Mouse (Mus musculus) embryo, embryonic 10.5 days (tissue): ENCODE data around the gene Chst4.

Experiments used
- DNase-seq: peaks from one replicate; pipeline ENCODE4 v3.0.0-alpha.2; 2015; ENCODE audit warnings: low spot score

Gene Chst4

DNA sequence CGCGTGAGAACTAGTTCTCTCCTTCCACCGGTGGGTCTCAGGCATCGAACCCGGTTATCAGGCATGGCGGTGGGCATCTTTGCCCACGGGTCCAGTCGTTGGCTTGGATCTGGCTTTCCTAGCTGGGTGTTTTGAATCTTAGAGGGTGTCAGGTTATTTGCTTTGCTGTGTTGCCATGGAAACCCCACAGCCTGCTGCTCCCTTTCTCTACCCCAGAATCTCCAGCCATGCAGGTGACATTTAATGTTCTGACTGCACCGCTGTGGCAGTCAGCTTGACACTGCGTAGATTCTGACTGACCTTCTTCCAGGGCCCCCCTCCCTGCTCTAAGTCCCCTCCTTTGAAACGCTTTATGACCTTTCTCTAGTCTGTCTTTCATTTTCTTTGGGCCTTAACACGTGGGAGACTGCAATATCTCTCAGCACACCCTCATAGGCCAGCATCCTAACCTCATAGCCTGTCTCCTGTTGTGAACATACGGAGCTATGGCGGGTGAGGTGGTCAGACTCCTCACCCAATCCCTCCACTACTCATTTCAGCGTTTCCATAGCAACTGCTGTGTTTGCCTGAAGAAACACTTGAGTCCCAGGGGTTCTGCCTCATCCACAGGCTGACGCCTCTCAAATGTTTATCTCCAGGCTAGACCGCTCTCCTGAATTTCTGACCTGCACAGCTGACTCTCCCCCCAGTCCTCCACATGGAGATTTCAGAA, 33.1 kb downstream of the Chst4 start:
- peak; percentile 29 for DNase-seq

DNA sequence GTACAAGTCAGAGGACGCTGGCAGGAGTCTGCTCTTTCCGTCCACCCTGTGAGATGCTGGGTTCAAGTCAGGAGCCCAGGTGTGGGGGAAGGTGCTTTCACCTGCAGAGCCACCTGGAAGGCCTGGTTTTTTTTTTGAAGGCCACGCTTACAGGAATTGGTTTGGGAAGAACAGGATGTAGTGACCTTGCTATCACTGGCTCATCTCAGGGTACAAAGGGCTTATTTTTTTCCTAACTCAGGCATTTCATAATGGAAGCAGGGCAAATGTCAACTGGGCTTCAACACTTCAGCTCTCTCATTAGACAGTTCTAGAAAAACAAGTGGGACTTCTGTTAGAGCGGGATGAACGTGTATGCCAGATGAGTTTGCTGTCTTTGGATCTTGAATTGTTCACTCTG, 35.2 kb downstream of the Chst4 start:
- DNase-seq, result no peak

DNA sequence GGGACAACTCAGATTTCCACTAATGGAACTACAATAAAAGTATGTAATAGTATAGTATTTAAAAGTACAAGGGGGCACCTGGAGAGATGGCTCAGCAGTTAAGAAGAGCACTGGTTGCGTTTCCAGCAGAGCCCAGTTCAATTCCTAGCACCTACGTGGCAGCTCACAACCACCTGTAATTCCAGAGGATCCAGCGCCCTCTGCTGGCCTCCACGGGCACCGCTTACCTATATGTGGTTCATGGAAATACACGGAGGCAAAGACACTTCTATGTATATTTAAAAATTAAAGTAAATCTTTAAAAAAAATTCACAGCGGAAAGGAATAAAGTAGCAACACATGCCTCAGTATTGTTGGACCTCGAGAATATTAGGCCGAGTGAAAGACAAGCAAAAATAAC, 36.6 kb downstream of the Chst4 start:
- DNase-seq, result peak; percentile 45

DNA sequence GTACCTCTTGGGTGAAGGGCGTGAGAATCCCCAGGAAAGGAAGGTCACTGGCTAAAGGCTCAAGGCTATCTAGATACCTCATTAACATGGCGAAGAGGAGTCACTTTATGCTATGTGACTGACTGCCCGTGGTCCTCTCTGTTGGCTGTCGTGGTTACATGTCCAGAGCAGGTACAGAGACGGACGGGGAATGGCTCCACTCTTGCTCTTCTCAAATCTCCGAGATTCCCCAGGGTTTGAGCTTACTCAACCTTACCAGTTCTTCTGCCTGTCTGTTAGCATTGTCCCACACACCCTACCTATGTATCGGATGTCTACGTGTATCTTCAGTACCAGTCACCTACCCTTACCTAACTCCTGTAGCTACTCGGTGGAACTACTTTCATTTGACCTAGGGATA, 39.6 kb downstream of the Chst4 start:
- DNase-seq, result no peak

DNA sequence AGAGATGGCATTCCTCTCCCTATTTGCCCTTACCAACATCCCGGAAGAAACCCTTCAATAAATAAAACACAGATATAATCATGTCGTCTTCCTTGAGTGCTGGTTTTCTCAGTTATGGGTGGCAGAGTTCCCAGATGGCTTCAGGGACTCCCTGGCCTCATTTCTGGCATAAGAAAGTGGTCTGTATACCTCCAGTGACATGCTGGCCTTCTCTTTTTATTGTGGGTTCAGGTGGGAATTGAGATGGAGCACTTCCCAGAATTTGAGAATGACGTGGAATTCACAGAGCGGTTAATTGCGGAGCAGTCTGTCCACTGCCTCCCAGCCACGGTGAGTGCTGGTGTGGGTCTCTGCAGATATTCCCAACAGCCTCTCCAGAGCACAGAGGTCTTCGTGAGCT, 41.5 kb downstream of the Chst4 start:
- no peak for DNase-seq

DNA sequence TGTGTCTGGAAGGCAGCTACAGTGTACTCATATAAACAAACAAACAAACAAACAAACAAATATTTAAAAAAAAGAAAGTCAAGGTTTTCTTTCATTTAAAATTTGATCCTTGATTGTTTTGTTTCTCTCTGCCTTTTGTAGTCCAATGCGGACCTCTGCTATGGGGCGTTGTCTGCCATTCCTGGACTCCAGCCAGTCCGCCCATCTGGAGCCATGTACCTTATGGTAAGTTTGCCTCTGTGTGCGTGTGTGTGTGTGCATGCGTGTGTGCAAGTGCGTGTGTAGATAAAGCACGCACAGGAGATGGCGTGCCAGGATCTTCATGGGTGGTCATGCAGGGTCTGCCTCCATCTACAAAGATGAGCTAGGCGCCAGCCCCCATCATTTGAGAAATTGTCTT, 42.2 kb downstream of the Chst4 start:
- no peak for DNase-seq

DNA sequence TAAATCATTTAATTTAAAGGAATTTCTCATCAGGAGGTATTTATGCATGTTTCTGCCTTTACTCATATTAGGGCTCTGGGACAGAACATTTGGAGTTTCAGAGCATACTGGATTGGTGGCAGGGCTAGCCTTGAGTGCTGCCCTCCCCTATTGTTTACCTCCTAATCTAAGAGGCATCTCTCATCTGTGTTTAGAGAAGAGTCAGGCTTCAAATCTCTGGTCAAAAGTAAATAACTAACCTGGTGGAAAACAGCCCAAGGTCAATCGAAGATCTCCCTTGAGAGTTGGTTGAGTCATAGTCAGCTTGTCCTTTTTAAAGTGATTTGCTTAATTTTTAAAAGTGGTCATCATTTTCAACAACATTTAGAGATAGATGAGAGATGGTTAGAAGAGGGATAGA, 46.6 kb downstream of the Chst4 start:
- DNase-seq, result no peak

DNA sequence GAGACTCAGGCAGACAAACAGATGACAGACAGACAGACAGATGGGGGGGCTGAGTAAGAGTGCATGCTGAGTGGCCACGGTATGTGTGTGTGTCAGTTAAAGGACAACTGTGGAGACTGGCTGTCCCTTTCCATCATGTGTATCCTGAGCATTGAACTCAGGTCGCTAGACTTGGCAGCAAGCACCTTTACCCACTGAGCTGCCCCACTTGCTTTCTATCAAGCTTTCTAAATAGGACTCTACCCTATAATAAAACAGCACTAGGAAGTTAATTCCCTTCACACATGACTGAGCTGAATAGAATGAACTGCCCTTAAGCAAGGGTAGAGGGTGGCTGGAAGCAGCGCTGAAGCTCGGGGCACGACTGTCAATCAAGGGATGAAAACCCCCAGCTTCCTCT, 47.4 kb downstream of the Chst4 start:
- DNase-seq, result no peak

DNA sequence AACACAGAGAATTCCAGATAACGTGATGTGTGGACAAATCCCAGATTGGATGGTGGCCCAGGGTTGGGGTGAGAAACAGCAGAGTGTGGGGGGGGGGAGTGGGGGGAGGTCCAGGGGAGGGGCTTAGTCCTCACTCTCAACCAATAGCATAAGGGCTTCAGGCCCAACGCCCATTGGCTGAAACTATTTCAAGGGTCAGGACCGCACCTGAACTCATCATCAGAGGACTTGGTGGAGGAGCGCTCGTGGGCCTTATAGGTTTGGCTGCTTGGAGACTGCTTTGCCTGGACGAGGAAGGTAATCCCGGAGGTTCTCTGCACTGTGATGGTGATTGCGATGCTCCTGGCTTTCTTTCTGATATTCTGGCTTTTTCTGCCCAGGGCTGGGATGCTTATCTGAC, 49.3 kb downstream of the Chst4 start, which contains the start of gene Tat:
Gene Tat, plus strand, starts transcription at position 214 of the 400 bp plus-strand sequence.
- no peak for DNase-seq

DNA sequence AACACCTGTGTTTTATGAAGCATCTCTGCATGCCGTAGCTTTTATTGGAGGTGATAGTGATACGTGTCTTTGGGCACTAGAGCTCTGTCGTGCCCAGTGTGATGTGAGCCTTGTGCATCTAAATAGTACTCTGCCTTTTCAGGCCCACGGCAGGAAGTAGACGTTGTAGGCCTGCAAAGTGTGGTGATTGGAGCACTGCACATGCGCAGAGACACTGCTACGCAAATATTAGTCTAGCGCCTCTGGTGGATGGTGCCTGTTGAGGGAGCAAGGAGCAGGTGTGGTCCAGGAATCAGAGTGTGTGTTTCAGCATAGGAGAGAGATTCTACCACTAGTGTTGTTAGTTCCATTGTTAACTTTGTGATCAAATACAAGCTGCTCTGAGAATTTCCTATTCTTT, 50.4 kb downstream of the Chst4 start:
- DNase-seq, result no peak

DNA sequence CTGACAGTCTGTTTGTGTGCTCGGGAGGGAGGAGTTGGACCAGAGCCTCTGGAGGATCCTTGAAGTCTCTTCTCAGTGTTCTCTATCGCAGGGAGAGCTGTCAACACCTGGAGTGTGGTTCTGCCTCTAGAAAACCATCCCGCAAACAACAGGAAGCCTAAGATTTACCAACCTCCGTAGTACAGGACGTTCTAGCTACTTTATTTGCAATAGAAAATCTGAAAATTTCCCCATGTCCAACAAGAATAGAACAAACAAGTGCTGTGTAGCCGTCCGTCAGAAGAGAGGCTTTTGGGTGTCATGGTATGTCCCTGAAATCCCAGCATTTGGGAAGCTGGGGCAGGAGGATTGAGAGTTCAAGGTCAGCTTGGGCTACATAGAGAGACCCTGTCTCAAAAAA, 51.8 kb downstream of the Chst4 start:
- DNase-seq, result no peak

DNA sequence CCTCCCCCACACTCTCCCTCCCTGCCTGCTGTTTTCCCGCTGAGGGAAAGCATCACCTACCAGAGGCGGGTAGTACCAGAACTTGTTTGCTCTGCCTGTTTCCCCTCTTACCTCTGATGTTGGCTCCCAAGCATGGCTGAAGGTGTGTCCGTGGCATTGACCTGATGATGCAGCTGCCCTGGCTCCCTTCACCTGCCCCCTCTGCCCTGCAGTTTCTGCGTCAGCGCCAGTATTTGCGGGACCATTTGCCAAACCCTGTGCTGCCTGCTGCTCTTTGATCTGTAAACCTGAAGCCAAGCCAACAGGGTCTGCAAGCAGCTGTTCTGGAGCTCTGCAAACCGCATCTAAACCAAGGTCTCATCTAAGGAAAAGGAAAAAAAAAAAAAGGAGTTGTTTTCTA, 53.2 kb downstream of the Chst4 start:
- DNase-seq, result no peak

DNA sequence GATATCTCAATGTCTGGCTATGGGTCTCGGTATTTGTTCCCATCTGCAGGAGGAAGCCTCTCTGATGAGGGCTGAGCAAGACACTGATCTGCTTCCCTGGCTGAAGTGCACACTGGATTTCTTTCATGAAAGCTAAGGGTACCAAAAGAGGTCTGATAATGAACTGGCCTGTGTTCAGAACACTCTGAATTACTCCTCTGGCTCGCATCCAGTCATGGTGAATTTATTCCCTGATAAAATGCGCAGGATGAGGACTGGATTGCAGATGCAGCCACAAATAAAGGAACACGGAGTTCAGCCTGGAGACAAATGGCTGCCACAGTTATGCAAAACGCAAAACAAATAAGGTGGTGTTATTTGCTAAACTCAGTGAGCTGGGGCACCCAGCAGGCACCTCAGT, 55.6 kb downstream of the Chst4 start:
- no peak for DNase-seq

DNA sequence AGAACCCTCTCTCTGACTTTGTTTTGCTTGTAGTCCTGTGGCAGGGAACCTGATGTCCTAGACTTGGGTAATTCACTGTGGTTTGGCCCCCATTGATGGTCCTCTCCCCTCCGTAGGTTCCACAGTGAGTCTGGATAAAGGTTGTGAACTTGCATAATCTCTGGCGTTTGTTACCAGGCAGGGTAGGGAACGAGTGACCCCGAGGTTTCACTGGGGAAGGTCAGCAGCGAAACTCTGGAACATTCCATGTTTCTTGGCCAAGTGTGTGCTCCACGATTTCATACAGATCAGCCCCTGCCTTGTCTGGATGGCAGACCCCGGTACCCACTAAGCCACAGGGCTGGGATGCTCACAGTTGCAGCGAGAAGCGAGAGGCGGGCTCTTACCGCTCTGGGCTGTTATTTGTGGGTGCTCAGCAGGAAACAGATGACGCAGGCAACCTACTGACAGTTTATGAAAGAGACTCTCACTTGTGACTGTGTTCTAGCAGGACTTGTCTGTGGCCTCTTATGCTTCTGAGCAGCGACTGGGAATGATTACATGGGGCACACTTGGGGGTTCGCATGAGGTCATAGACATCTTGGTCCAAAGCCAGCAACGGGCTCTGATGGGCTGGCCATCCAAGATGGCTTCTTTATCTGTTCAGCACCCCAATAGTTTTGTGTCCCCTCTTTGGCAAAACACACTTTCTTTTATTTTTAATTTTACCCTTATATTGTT, 57.0 kb downstream of the Chst4 start:
- no peak for DNase-seq

DNA sequence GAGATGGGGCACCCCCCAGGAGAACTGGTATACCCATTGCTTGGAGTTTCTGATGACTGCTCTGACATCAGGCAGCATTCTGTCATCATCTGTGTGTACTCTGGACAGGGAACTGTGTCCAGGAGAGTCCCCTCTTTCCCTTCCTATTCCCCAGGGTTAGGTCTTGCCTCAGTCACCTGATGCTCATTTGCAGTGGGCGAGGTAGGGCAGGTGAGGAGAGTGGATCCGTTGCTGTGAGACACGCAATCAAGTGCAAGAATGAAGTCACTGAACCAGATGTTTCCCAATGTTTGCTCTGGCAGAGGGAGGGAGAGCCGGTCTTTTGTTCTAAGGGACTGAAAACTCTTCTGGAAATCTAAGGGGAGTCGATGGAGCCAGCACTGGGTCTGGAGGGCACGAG, 60.2 kb downstream of the Chst4 start:
- DNase-seq, result no peak
